In genomic region chr3:51357078-51357477, GRCm38 (mm10) we compare ENCODE assay signal across 18 mouse cellular contexts. TPM values are rescaled to one million over a fixed set of nuclear protein-coding genes. Genes with fewer than 3 reads are reported as not detected.
A peak's percentile ranks its signal among the peaks of the same experiment; 100 is the strongest.
DNase-seq lines count a peak whose midpoint lies in the region; ATAC-seq and TF ChIP-seq lines count a peak whose summit lies in the region.
"Had no signal": no experiment of that assay in that cellular context is flagged by ENCODE, and none has a peak within 500 bp of the region (broad histone marks: within the 10 kb centered on the region; RNA-seq: fewer than 3 reads in every experiment).

No protein-coding gene starts in this region.

- no peak for TF ChIP-seq CTCF in lung, adult 2 months (IDR thresholded peaks at IDR 0.05; ENCODE audit: insufficient read depth, low read length)
- no peak for TF ChIP-seq CTCF in liver, embryonic 14.5 days (IDR thresholded peaks at IDR 0.05; ENCODE audit: low read depth)

- 8% methylated on average over 5 of the region's 5 CpGs for WGBS in heart, embryonic 14.5 days
- 20% methylated on average over 5 of the region's 5 CpGs for WGBS in lung, embryonic 16.5 days
- 46% methylated on average over 5 of the region's 5 CpGs for WGBS in lung, adult 2 months
- WGBS in embryonic facial prominence, embryonic 12.5 days, result 48% methylated on average over 5 of the region's 5 CpGs
- 24% methylated on average over 5 of the region's 5 CpGs for WGBS in liver, embryonic 14.5 days (ENCODE audit: insufficient replicate concordance)

- DNase-seq in heart, adult 18-20 months, result no peak
- DNase-seq in lung, adult 2 months, result no peak
- no peak for DNase-seq in liver, embryonic 14.5 days (ENCODE audit: low read depth in 3 of 3, low spot score in 3 of 3)
- no peak for DNase-seq in right cerebral cortex, postnatal 14 days
- no peak for DNase-seq in embryo, embryonic 11 days
- DNase-seq: cerebellum, adult 9-11 months; thymus, postnatal 36 days had no signal

- H3K4me2 ChIP-seq in heart, embryonic 14.5 days (ENCODE audit: low read length), result 0 out of 2 replicates have a peak overlapping the region, but pooled peaks have one; percentile 2
- no peak overlapping the region for H3K4me2 ChIP-seq in lung, embryonic 16.5 days (ENCODE audit: low read depth, low read length)
- H3K4me2 ChIP-seq in embryonic facial prominence, embryonic 12.5 days (replicated peaks), result peak overlapping the region; percentile 77; the same call in 1 of the 2 replicates
- peak overlapping the region; percentile 95; the same call in 1 of the 2 replicates for H3K4me2 ChIP-seq in liver, embryonic 14.5 days (ENCODE audit: low read depth)
- H3K4me2 ChIP-seq: midbrain, embryonic 12.5 days had no signal

- ATAC-seq in heart, embryonic 14.5 days (ENCODE audit: insufficient number of reproducible peaks, insufficient read depth, low FRiP score, low read depth), result no peak
- 0 out of 2 replicates have a peak, but pooled peaks have one; percentile 10 for ATAC-seq in lung, embryonic 16.5 days (ENCODE audit: low read depth)
- no peak for ATAC-seq in embryonic facial prominence, embryonic 12.5 days (ENCODE audit: insufficient number of reproducible peaks, insufficient read depth, low FRiP score, low TSS enrichment)
- ATAC-seq in liver, embryonic 14.5 days (ENCODE audit: insufficient read depth), result no peak
- ATAC-seq: forebrain, embryonic 15.5 days; inflammation-experienced regulatory T-cells, adult 6 months had no signal

- no peaks in the 10 kb centered on the region for H3K9me3 ChIP-seq in heart, embryonic 14.5 days (ENCODE audit: control insufficient read depth, low read length)
- H3K9me3 ChIP-seq in lung, embryonic 16.5 days (ENCODE audit: control insufficient read depth, low read length), result no peaks in the 10 kb centered on the region
- no peaks in the 10 kb centered on the region for H3K9me3 ChIP-seq in embryonic facial prominence, embryonic 12.5 days
- no peaks in the 10 kb centered on the region for H3K9me3 ChIP-seq in liver, embryonic 14.5 days (ENCODE audit: control insufficient read depth, low read length)
- H3K9me3 ChIP-seq: forebrain, embryonic 15.5 days; limb, embryonic 15.5 days; midbrain, embryonic 12.5 days; neural tube, embryonic 13.5 days had no signal

- TF ChIP-seq EP300 in liver, embryonic 14.5 days (IDR thresholded peaks at IDR 0.05; ENCODE audit: low read depth), result no peak

- no peaks in the 10 kb centered on the region for H3K27me3 ChIP-seq in heart, embryonic 14.5 days (ENCODE audit: control insufficient read depth, insufficient read depth, low read length)
- H3K27me3 ChIP-seq in lung, embryonic 16.5 days (ENCODE audit: control insufficient read depth, insufficient read depth, low read depth, low read length), result no peaks in the 10 kb centered on the region
- no peaks in the 10 kb centered on the region for H3K27me3 ChIP-seq in embryonic facial prominence, embryonic 12.5 days
- no peaks in the 10 kb centered on the region for H3K27me3 ChIP-seq in liver, embryonic 14.5 days (ENCODE audit: control insufficient read depth, insufficient read depth, low read length)

- no peaks in the 10 kb centered on the region for H3K36me3 ChIP-seq in heart, embryonic 14.5 days (ENCODE audit: control insufficient read depth, insufficient read depth, low read length)
- no peaks in the 10 kb centered on the region for H3K36me3 ChIP-seq in lung, embryonic 16.5 days (ENCODE audit: control insufficient read depth, insufficient read depth, low read length)
- H3K36me3 ChIP-seq in embryonic facial prominence, embryonic 12.5 days, result no peaks in the 10 kb centered on the region
- no peaks in the 10 kb centered on the region for H3K36me3 ChIP-seq in liver, embryonic 14.5 days (replicated peaks; ENCODE audit: control insufficient read depth, insufficient read depth, low read depth)
- H3K36me3 ChIP-seq: forebrain, embryonic 15.5 days; limb, embryonic 15.5 days; midbrain, embryonic 12.5 days; neural tube, embryonic 13.5 days had no signal

- H3K27ac ChIP-seq in heart, embryonic 14.5 days (replicated peaks in 1 of 2; ENCODE audit: control insufficient read depth in 1 of 2, insufficient read depth in 1 of 2, low read depth in 2 of 2, low read length in 2 of 2), result no peak overlapping the region; a peak in 1 of 4 replicates
- H3K27ac ChIP-seq in lung, embryonic 16.5 days (ENCODE audit: low read length), result peak overlapping the region; percentile 36; the same call in 1 of the 2 replicates
- no peak overlapping the region for H3K27ac ChIP-seq in embryonic facial prominence, embryonic 12.5 days
- H3K27ac ChIP-seq in liver, embryonic 14.5 days, result no peak overlapping the region
- H3K27ac ChIP-seq: forebrain, embryonic 15.5 days; kidney, postnatal 0 days; limb, embryonic 15.5 days; macrophage; midbrain, embryonic 12.5 days; neural tube, embryonic 13.5 days had no signal

- TF ChIP-seq POLR2A in lung, adult 2 months (IDR thresholded peaks at IDR 0.05; ENCODE audit: borderline replicate concordance, extremely low read depth, low read depth, low read length), result no peak

- no peak overlapping the region for H3K9ac ChIP-seq in heart, embryonic 14.5 days (ENCODE audit: low read length)
- H3K9ac ChIP-seq in lung, embryonic 16.5 days (ENCODE audit: low read length), result no peak overlapping the region
- H3K9ac ChIP-seq in embryonic facial prominence, embryonic 12.5 days, result no peak overlapping the region
- H3K9ac ChIP-seq in liver, embryonic 14.5 days (replicated peaks), result no peak overlapping the region
- H3K9ac ChIP-seq: forebrain, embryonic 15.5 days; limb, embryonic 15.5 days; midbrain, embryonic 12.5 days; neural tube, embryonic 13.5 days had no signal

- no peak overlapping the region for H3K4me3 ChIP-seq in heart, embryonic 14.5 days (ENCODE audit: control insufficient read depth in 1 of 2, insufficient read depth in 1 of 2, low read depth in 1 of 2, low read length in 2 of 2)
- no peak overlapping the region for H3K4me3 ChIP-seq in lung, embryonic 16.5 days (ENCODE audit: low read length)
- H3K4me3 ChIP-seq in lung, adult 2 months (replicated peaks; ENCODE audit: extremely low read depth, low read depth, low read length), result no peak overlapping the region
- H3K4me3 ChIP-seq in embryonic facial prominence, embryonic 12.5 days, result no peak overlapping the region
- no peak overlapping the region for H3K4me3 ChIP-seq in liver, embryonic 14.5 days (ENCODE audit: insufficient read depth in 1 of 2, low read depth in 2 of 2, low read length in 2 of 2)

- H3K4me1 ChIP-seq in heart, embryonic 14.5 days (ENCODE audit: control insufficient read depth in 2 of 2, insufficient read depth in 2 of 2, low read length in 2 of 2), result peaks cover 4 to 6% of the 10 kb centered on the region in 2 experiments; a peak in 2 of 4 replicates
- H3K4me1 ChIP-seq in lung, embryonic 16.5 days (replicated peaks; ENCODE audit: control insufficient read depth, insufficient read depth, low read length), result peaks cover 4% of the 10 kb centered on the region
- H3K4me1 ChIP-seq in lung, adult 2 months (ENCODE audit: control insufficient read depth, insufficient read depth, low read length), result peaks cover 6% of the 10 kb centered on the region; the same call in 1 of the 2 replicates
- no peaks in the 10 kb centered on the region for H3K4me1 ChIP-seq in embryonic facial prominence, embryonic 12.5 days
- peaks cover 10 to 22% of the 10 kb centered on the region in 2 experiments for H3K4me1 ChIP-seq in liver, embryonic 14.5 days (replicated peaks; ENCODE audit: control insufficient read depth in 2 of 2, insufficient read depth in 2 of 2, low read length in 1 of 2)

RNA-seq across cellular contexts. Expression of gene Elf2, which starts 16.6 kb away (rescaled TPM):
- polyA plus RNA-seq in heart, embryonic 14.5 days (2014; fragmentation: Nextera tagmentation; extraction: Ambion mirVana), result 60.7 and 62.8 TPM in 2 replicates
- total RNA-seq in heart, adult 18-20 months (2021), result 10 to 100 TPM; 54.7 to 57.0 TPM
- polyA plus RNA-seq in lung, embryonic 16.5 days (2015; fragmentation: Nextera tagmentation; extraction: Ambion mirVana), result 68.4 and 74.5 TPM in 2 replicates
- 46.1 and 52.7 TPM in 2 replicates for polyA plus RNA-seq in lung, adult 2 months (2012; rRNA removed)
- 48.2 and 54.8 TPM in 2 replicates for polyA plus RNA-seq in embryonic facial prominence, embryonic 12.5 days (2016; fragmentation: Nextera tagmentation; extraction: Ambion mirVana)
- polyA plus RNA-seq in liver, embryonic 14.5 days (2012; rRNA removed), result 14.8 and 20.7 TPM in 2 replicates
- polyA plus RNA-seq in liver, embryonic 14.5 days (2014; fragmentation: Nextera tagmentation; extraction: Ambion mirVana), result 14.7 and 18.9 TPM in 2 replicates

RNA-seq across cellular contexts. Expression of gene Mgarp, which starts 39.5 kb away (rescaled TPM):
- polyA plus RNA-seq in heart, embryonic 14.5 days (2014; fragmentation: Nextera tagmentation; extraction: Ambion mirVana), result 7.7 and 8.6 TPM in 2 replicates
- under 1 TPM; 0.31 to 0.35 TPM for total RNA-seq in heart, adult 18-20 months (2021)
- polyA plus RNA-seq in lung, embryonic 16.5 days (2015; fragmentation: Nextera tagmentation; extraction: Ambion mirVana), result 1.2 and 1.9 TPM in 2 replicates
- polyA plus RNA-seq in lung, adult 2 months (2012; rRNA removed), result not detected in 2 replicates
- 8.6 and 12.6 TPM in 2 replicates for polyA plus RNA-seq in embryonic facial prominence, embryonic 12.5 days (2016; fragmentation: Nextera tagmentation; extraction: Ambion mirVana)
- 0.25 and 0.48 TPM in 2 replicates for polyA plus RNA-seq in liver, embryonic 14.5 days (2012; rRNA removed)
- polyA plus RNA-seq in liver, embryonic 14.5 days (2014; fragmentation: Nextera tagmentation; extraction: Ambion mirVana), result 0.85 and 1.00 TPM in 2 replicates
- total RNA-seq: hematopoietic stem cell, adult 5-6 weeks had no signal
- polyA plus RNA-seq: macrophage had no signal

RNA-seq across cellular contexts. Expression of gene Ndufc1, which starts 51.7 kb away (rescaled TPM):
- polyA plus RNA-seq in heart, embryonic 14.5 days (2014; fragmentation: Nextera tagmentation; extraction: Ambion mirVana), result 1,752 and 1,832 TPM in 2 replicates
- total RNA-seq in heart, adult 18-20 months (2021), result 1,000 to 10,000 TPM; 1,753 to 1,760 TPM
- polyA plus RNA-seq in lung, embryonic 16.5 days (2015; fragmentation: Nextera tagmentation; extraction: Ambion mirVana), result 677 and 741 TPM in 2 replicates
- polyA plus RNA-seq in lung, adult 2 months (2012; rRNA removed), result 88.1 and 106 TPM in 2 replicates
- polyA plus RNA-seq in embryonic facial prominence, embryonic 12.5 days (2016; fragmentation: Nextera tagmentation; extraction: Ambion mirVana), result 685 and 686 TPM in 2 replicates
- polyA plus RNA-seq in liver, embryonic 14.5 days (2012; rRNA removed), result 53.0 and 150 TPM in 2 replicates
- polyA plus RNA-seq in liver, embryonic 14.5 days (2014; fragmentation: Nextera tagmentation; extraction: Ambion mirVana), result 493 and 495 TPM in 2 replicates

RNA-seq across cellular contexts. Expression of gene Naa15, which starts 57.9 kb away (rescaled TPM):
- 28.9 and 30.7 TPM in 2 replicates for polyA plus RNA-seq in heart, embryonic 14.5 days (2014; fragmentation: Nextera tagmentation; extraction: Ambion mirVana)
- total RNA-seq in heart, adult 18-20 months (2021), result 10 to 100 TPM; 54.8 TPM
- polyA plus RNA-seq in lung, embryonic 16.5 days (2015; fragmentation: Nextera tagmentation; extraction: Ambion mirVana), result 30.0 and 32.2 TPM in 2 replicates
- 2.1 and 3.9 TPM in 2 replicates for polyA plus RNA-seq in lung, adult 2 months (2012; rRNA removed)
- polyA plus RNA-seq in embryonic facial prominence, embryonic 12.5 days (2016; fragmentation: Nextera tagmentation; extraction: Ambion mirVana), result 58.0 and 65.4 TPM in 2 replicates
- 7.3 and 12.9 TPM in 2 replicates for polyA plus RNA-seq in liver, embryonic 14.5 days (2012; rRNA removed)
- polyA plus RNA-seq in liver, embryonic 14.5 days (2014; fragmentation: Nextera tagmentation; extraction: Ambion mirVana), result 13.3 and 17.3 TPM in 2 replicates
